ENCODE assay signal across 22 mouse cellular contexts in the genomic region with DNA sequence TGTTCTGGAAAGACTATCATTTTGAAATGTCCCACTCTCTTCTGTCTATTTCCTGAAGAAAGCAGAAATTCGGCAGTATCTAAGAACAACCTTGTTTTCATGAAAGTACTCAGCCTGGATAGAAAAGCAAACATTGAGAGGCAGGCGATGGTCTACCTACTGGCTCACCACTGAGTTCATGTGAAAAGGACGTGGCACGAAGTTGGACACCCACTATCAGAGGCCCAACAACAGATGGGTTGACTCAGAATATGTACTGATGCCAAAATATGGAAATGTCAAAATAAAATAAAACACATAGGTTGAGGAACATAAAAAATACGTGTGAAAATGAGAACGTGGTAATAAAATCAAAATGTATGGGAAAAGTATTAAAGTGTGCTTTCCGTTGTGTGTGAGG.
DNase-seq lines count a peak whose midpoint lies in the region; ATAC-seq lines count a peak whose summit lies in the region.
"Had no signal": no experiment of that assay in that cellular context is flagged by ENCODE, and none has a peak within 500 bp of the region (broad histone marks: within the 10 kb centered on the region; RNA-seq: fewer than 3 reads in every experiment).

No protein-coding gene starts in this region.

- no peaks in the 10 kb centered on the region for H3K36me3 ChIP-seq in midbrain, embryonic 16.5 days (ENCODE audit: control insufficient read depth, insufficient read depth, low read length)
- H3K36me3 ChIP-seq: heart, embryonic 12.5 days; hindbrain, embryonic 10.5 days; limb, embryonic 10.5 days; midbrain, embryonic 10.5 days had no signal

- H3K27ac ChIP-seq in midbrain, embryonic 16.5 days (ENCODE audit: low read length), result no peak overlapping the region
- H3K27ac ChIP-seq: hindbrain, embryonic 10.5 days; limb, embryonic 10.5 days; macrophage; midbrain, embryonic 10.5 days had no signal

- H3K9ac ChIP-seq in midbrain, embryonic 16.5 days (ENCODE audit: low read depth, low read length), result no peak overlapping the region
- H3K9ac ChIP-seq: heart, embryonic 12.5 days had no signal

- WGBS in midbrain, embryonic 16.5 days, result 90% methylated on average over 7 of the region's 7 CpGs

- no peak for ATAC-seq in midbrain, embryonic 16.5 days
- ATAC-seq: hindbrain, embryonic 16.5 days; intestine, embryonic 16.5 days had no signal

- intact Hi-C loops in left cerebral cortex, postnatal 4 days (cut with DNase I), result no loop called here
- intact Hi-C loops in gastrocnemius, postnatal 36 days (cut with DNase I), result no loop called here

- no peaks in the 10 kb centered on the region for H3K9me3 ChIP-seq in midbrain, embryonic 16.5 days (replicated peaks; ENCODE audit: control insufficient read depth, low read length, poor library complexity, severe bottlenecking)
- H3K9me3 ChIP-seq: heart, embryonic 12.5 days; hindbrain, embryonic 10.5 days; limb, embryonic 10.5 days; midbrain, embryonic 10.5 days had no signal

- no peaks in the 10 kb centered on the region for H3K4me1 ChIP-seq in midbrain, embryonic 16.5 days (ENCODE audit: control insufficient read depth, insufficient read depth, low read length)
- H3K4me1 ChIP-seq: heart, embryonic 12.5 days; hindbrain, embryonic 10.5 days; limb, embryonic 10.5 days; midbrain, embryonic 10.5 days had no signal

- H3K4me2 ChIP-seq in midbrain, embryonic 16.5 days (ENCODE audit: low read length), result no peak overlapping the region
- H3K4me2 ChIP-seq: heart, embryonic 12.5 days had no signal

- no peaks in the 10 kb centered on the region for H3K27me3 ChIP-seq in midbrain, embryonic 16.5 days (ENCODE audit: control insufficient read depth, insufficient read depth, low read depth, low read length)
- H3K27me3 ChIP-seq: heart, embryonic 12.5 days had no signal

- H3K4me3 ChIP-seq in midbrain, embryonic 16.5 days (ENCODE audit: low read depth, low read length), result no peak overlapping the region
- H3K4me3 ChIP-seq: heart, embryonic 12.5 days; hindbrain, embryonic 10.5 days; limb, embryonic 10.5 days; midbrain, embryonic 10.5 days had no signal

- peak; percentile 20 for DNase-seq in left cerebral cortex, adult 18-20 months (ENCODE audit: low spot score in 2 of 2)
- no peak for DNase-seq in left cerebral cortex, postnatal 4 days
- DNase-seq in cerebellum, adult 11-12 months, result peak; percentile 72
- peak; percentile 87 for DNase-seq in cerebellum, adult 9-10 months
- peak; percentile 22 for DNase-seq in telencephalon, adult 2 months (ENCODE audit: low read depth, low spot score)
- no peak for DNase-seq in gastrocnemius, postnatal 36 days
- DNase-seq: adrenal gland, adult 2 months; gastrocnemius, postnatal 10 days; heart, adult 18-20 months; heart, postnatal 10 days; kidney, adult 9 months; kidney, postnatal 14 days; liver; spleen, adult 18-20 months had no signal

Comparison
In these comparisons a context has a peak if more than half of its experiments do, and no peak if none do; other contexts are left out.
1. DNase-seq: peak in left cerebral cortex, adult 18-20 months (2 of 2), cerebellum, adult 11-12 months (single experiment), cerebellum, adult 9-10 months (single experiment) and telencephalon, adult 2 months (single experiment); none in left cerebral cortex, postnatal 4 days (single experiment) and gastrocnemius, postnatal 36 days (0 of 2).